Mouse (Mus musculus) midbrain, postnatal 0 days (tissue): ENCODE measurements around the gene Cfap36. TPM values are rescaled to one million over a fixed set of nuclear protein-coding genes. Genes with fewer than 3 reads are reported as not detected.

Experiments used
- ATAC-seq: fragments of 200-750 bp; cut with Nextera tagmentation; 2 replicates; pipeline ENCODE4 v1.8.0; 2017; ENCODE audit warnings: moderate number of reproducible peaks, mild to moderate bottlenecking, moderate TSS enrichment, moderate library complexity; ENCODE audit not compliant: low FRiP score
- DNase-seq: peaks from one replicate; pipeline ENCODE4 v3.0.0-alpha.2; 2015; ENCODE audit warnings: low spot score
- H3K27ac ChIP-seq: fragments of 300-500 bp; sonication (generic); 2 replicates; pipeline ENCODE4 v1.5.1; 2014; ENCODE audit warnings: low read depth, mild to moderate bottlenecking, low read length, mixed read lengths
- H3K27me3 ChIP-seq: fragments of 300-500 bp; sonication (generic); 2 replicates; pipeline ENCODE4 v1.6.1; 2014; ENCODE audit warnings: low read length, control low read depth, mixed read lengths; ENCODE audit not compliant: insufficient read depth
- H3K36me3 ChIP-seq: fragments of 300-500 bp; sonication (generic); 2 replicates; pipeline ENCODE4 v1.6.1; 2014; ENCODE audit warnings: low read length, control low read depth, mixed read lengths; ENCODE audit not compliant: insufficient read depth
- H3K4me1 ChIP-seq: fragments of 300-500 bp; sonication (generic); 2 replicates; pipeline ENCODE4 v1.6.1; 2014; ENCODE audit warnings: mild to moderate bottlenecking, control low read depth, antibody characterized with exemption, low read length, mixed read lengths; ENCODE audit not compliant: insufficient read depth
- H3K4me2 ChIP-seq: fragments of 300-500 bp; sonication (generic); 2 replicates; pipeline ENCODE4 v1.6.1; 2014; ENCODE audit warnings: low read depth, mild to moderate bottlenecking, low read length, mixed read lengths; ENCODE audit not compliant: poor library complexity, severe bottlenecking
- H3K4me3 ChIP-seq: fragments of 300-500 bp; sonication (generic); 2 replicates; pipeline ENCODE4 v1.5.1; 2014; ENCODE audit warnings: low read depth, mild to moderate bottlenecking, low read length, moderate library complexity
- H3K9ac ChIP-seq: fragments of 300-500 bp; sonication (generic); replicated peaks from 2 replicates; pipeline ENCODE4 v1.6.1; 2014; ENCODE audit warnings: mild to moderate bottlenecking, low read length, moderate library complexity, mixed read lengths; ENCODE audit not compliant: poor library complexity, severe bottlenecking
- H3K9me3 ChIP-seq: fragments of 300-500 bp; sonication (generic); 2 replicates; pipeline ENCODE4 v1.6.1; 2016; ENCODE audit warnings: low read length, control low read depth
- CTCF ChIP-seq: IDR thresholded peaks from 2 replicates; pipeline ENCODE4 v1.5.1; 2016; ENCODE audit warnings: antibody characterized with exemption, mild to moderate bottlenecking
- WGBS: fragments of 180-500 bp; shearing (Covaris S2); extraction: QIAGEN DNeasy Blood & Tissue Kit; methylation state at CpG from one replicate; pipeline ENCODE4 v1.1.7; 2014; 5-methylcytosine and 5-hydroxymethylcytosine counted together
- polyA plus RNA-seq: library from polyadenylated mRNA; unstranded; fragments of >200 nt; fragmentation: Nextera tagmentation; extraction: Ambion mirVana; gene quantifications from 2 replicates; pipeline ENCODE4 v1.2.1, GENCODE M21; 2015
- total RNA-seq: library from RNA; depleted of rRNA; stranded (reverse); fragments of >200 nt; gene quantifications from 2 replicates; pipeline ENCODE4 v1.2.3, GENCODE M21; 2014

Cfap36 gene
- total and polyA plus RNA-seq, 2 experiments from 2014 or later: 38.2 to 157 TPM

- DNase-seq: no peak
Measured at GRCm38 (mm10) chr11:29238047-29238446, 9.2 kb downstream of the Cfap36 start.

DNA sequence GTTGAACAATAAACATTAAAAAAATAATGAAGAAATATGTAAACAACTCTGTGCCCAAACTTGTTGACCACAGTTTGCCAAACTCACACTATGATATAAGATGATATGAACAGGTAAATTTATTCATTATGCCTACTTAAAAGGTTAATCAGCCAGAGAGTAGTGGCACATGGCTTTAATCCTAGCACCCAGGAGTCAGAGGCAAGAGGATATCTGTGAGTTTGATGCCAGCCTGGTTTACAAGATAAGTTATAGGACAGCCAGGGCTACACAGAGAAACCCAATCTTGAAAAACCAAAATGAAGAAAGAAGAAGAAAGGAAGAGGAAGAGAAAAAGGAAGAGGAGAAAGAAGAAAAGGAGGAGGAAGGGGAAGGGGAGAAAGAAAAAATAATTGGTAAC lies 9.8 kb downstream of the Cfap36 start:
- H3K4me2 ChIP-seq: no peak overlapping the region
- DNase-seq (no peak), ATAC-seq (no peak)
- H3K4me3 ChIP-seq: no peak overlapping the region
- H3K9ac ChIP-seq: no peak overlapping the region
- no peaks in the 10 kb centered on the region for H3K4me1 ChIP-seq
- H3K27ac ChIP-seq: no peak overlapping the region
- H3K9me3 ChIP-seq: no peaks in the 10 kb centered on the region
- TF ChIP-seq CTCF: no peak
- H3K36me3 ChIP-seq: peaks cover 11% of the 10 kb centered on the region; the same call in 1 of the 2 replicates
- no peaks in the 10 kb centered on the region for H3K27me3 ChIP-seq

More at GRCm38 (mm10) chr11:29238047-29238446, 9.2 kb downstream of the Cfap36 start:
- Histone ChIP-seq H3K9ac (no peak overlapping the region), H3K4me2 (no peak overlapping the region), H3K4me1 (no peaks in the 10 kb centered on the region), H3K36me3 (peaks cover 13% of the 10 kb centered on the region; the same call in 1 of the 2 replicates), H3K4me3 (no peak overlapping the region), H3K27me3 (no peaks in the 10 kb centered on the region), H3K9me3 (no peaks in the 10 kb centered on the region), H3K27ac (no peak overlapping the region)
- ATAC-seq: no peak
- 0 out of 2 replicates have a peak, but pooled peaks have one; percentile 3 for TF ChIP-seq CTCF

DNA sequence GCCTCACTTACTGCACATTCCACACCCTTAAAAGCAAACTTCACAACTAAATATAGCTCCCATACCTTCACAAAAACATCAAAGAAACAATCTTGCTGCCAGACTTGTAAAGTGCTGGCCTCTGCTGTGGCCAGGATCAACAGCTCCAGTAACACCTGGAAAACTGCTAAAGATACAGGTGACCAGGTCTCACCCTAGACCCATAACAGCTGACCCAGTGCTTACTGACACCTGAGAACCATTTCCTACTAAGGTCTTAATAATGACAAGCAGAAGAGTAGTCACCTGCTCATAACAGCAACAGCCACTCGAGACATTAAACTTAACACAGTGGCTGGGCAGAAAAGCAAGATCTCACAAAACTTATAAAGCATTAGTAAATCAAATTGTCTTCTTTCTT lies 13.6 kb downstream of the Cfap36 start:
- H3K4me1 ChIP-seq: no peaks in the 10 kb centered on the region
- H3K27me3 ChIP-seq: no peaks in the 10 kb centered on the region
- WGBS: 88% methylated on average over 1 of the region's 1 CpGs
- H3K4me2 ChIP-seq: no peak overlapping the region
- no peak overlapping the region for H3K9ac ChIP-seq
- peaks cover 25% of the 10 kb centered on the region for H3K36me3 ChIP-seq
- no peaks in the 10 kb centered on the region for H3K9me3 ChIP-seq
- DNase-seq (no peak), ATAC-seq (no peak)
- TF ChIP-seq CTCF: no peak
- H3K27ac ChIP-seq: no peak overlapping the region
- no peak overlapping the region for H3K4me3 ChIP-seq

DNA sequence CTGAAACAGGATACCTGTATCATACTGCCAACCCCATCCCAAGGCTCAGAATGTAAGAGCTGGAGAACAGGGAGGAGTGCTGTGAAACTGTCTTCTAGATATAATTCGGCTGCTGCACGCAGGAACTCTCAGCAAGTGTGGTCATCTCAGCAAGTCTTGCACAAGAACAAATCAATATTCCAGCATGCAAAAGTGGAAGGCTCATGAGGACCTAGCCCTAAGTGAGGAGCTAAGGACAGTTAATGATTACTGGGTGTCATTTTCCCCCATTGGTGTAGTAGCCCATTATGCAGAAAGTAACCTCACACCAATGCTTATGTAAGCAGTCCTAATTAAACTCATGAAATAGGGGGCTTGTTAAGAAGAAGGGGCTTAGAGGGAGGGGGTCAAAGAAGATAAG lies 18.3 kb downstream of the Cfap36 start:
- Histone ChIP-seq H3K27me3 (no peaks in the 10 kb centered on the region), H3K9me3 (no peaks in the 10 kb centered on the region), H3K36me3 (peaks cover 41% of the 10 kb centered on the region), H3K9ac (no peak overlapping the region), H3K4me3 (no peak overlapping the region), H3K4me1 (no peaks in the 10 kb centered on the region), H3K4me2 (no peak overlapping the region), H3K27ac (no peak overlapping the region)
- ATAC-seq (no peak), DNase-seq (no peak)
- 95% methylated on average over 2 of the region's 2 CpGs for WGBS
- TF ChIP-seq CTCF: no peak

- Histone ChIP-seq H3K27me3 (no peaks in the 10 kb centered on the region), H3K27ac (no peak overlapping the region), H3K9ac (no peak overlapping the region), H3K4me1 (no peaks in the 10 kb centered on the region), H3K36me3 (peaks cover 51% of the 10 kb centered on the region), H3K4me3 (no peak overlapping the region), H3K9me3 (no peaks in the 10 kb centered on the region), H3K4me2 (no peak overlapping the region)
- TF ChIP-seq CTCF: no peak
- DNase-seq (no peak), ATAC-seq (no peak)
- WGBS: 94% methylated on average over 2 of the region's 2 CpGs
Measured at GRCm38 (mm10) chr11:29224754-29225153, 22.5 kb downstream of the Cfap36 start.

DNA sequence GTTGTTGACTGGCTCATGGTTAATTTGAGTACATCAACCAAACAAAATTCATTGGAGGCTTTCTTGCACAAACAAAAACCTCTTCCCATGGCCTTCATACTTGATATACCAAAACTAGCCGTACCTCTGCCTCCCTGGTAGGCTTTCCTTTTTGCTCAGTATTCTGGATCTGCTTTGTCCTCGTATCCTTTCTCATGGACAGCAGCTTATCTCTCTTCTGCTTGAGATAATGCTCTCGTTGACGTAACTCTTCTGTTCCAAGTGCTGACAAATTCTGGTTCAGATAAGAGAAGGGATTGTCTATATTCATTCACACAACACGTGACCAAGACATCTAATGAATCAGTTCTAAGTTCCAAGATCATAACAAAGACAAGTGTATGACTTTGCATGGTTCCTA lies 24.9 kb downstream of the Cfap36 start:
- H3K4me3 ChIP-seq: no peak overlapping the region
- TF ChIP-seq CTCF: no peak
- peaks cover 43% of the 10 kb centered on the region for H3K36me3 ChIP-seq
- H3K27ac ChIP-seq: no peak overlapping the region
- no peak for ATAC-seq
- no peak overlapping the region for H3K4me2 ChIP-seq
- H3K4me1 ChIP-seq: no peaks in the 10 kb centered on the region
- WGBS: 95% methylated on average over 5 of the region's 5 CpGs
- DNase-seq: no peak
- H3K9me3 ChIP-seq: no peaks in the 10 kb centered on the region
- no peak overlapping the region for H3K9ac ChIP-seq
- no peaks in the 10 kb centered on the region for H3K27me3 ChIP-seq
